Mouse (Mus musculus): ENCODE measurements around the gene Rnh1.

DNA sequence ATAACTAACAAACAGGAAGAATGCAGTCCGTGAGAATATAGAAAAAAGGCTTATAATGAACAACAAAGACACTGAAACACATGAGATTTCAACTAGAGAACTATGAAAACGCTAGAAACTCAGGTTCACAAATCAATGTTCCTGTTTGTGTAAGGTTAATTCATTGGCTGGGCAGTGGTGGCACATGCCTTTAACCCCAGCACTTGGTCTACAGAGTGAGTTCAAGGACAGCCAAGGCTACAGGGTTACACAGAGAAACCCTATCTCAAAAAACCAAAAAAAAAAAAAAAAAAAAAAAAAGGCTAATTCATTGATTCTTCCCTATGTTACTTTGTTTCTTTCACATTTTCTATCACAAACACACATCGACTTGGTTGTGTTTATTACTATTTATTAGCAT lies 52.1 kb downstream of the Rnh1 start:
- TF ChIP-seq CTCF (IDR thresholded peaks at IDR 0.05; ENCODE audit: low read depth, low read length) = no peak
- TF ChIP-seq POLR2A (IDR thresholded peaks at IDR 0.05; ENCODE audit: insufficient read depth, low read length) = no peak
- TF ChIP-seq EP300 (IDR thresholded peaks at IDR 0.05; ENCODE audit: insufficient read depth, low read depth, low read length) = no peak
